Mouse (Mus musculus) lung, adult 18-20 months (tissue): ENCODE measurements at regions not wholly inside any gene's neighbourhood (a gene's known extent, or its start where the extent isn't known, plus 50 kb on each side); places are given as distances from the start of the nearest gene placed in this dataset.

Experiments
- DNase-seq, 2 experiments: peaks; one replicate each; pipeline ENCODE4 v3.0.0; 2022; ENCODE audit warnings: mixed read lengths in 2 of 2

- peak in 1 of 2 experiments; percentile 1 for DNase-seq
These were observed 332.4 kb upstream of the Tet2 start for GRCm38 (mm10) chr3:133877310-133877709.

- no peak for DNase-seq
These were observed 335.7 kb upstream of the Tet2 start for GRCm38 (mm10) chr3:133880626-133881025.

- DNase-seq: no peak
These were observed 334.4 kb upstream of the Cxxc4 start for GRCm38 (mm10) chr3:133901931-133902330.

GRCm38 (mm10) chr3:133922200-133922599 lies 314.1 kb upstream of the Cxxc4 start:
- DNase-seq: no peak

GRCm38 (mm10) chr3:133965322-133965721 lies 271.0 kb upstream of the Cxxc4 start:
- DNase-seq: no peak

- no peak for DNase-seq
These were observed 268.1 kb upstream of the Cxxc4 start for GRCm38 (mm10) chr3:133968176-133968575.

- no peak for DNase-seq
These were observed 263.5 kb upstream of the Cxxc4 start for GRCm38 (mm10) chr3:133972774-133973173.

GRCm38 (mm10) chr3:133987681-133988080 lies 248.6 kb upstream of the Cxxc4 start:
- DNase-seq: no peak

- DNase-seq: no peak
These were observed 242.3 kb upstream of the Cxxc4 start for GRCm38 (mm10) chr3:133993971-133994370.

- DNase-seq: no peak
These were observed 236.3 kb upstream of the Cxxc4 start for GRCm38 (mm10) chr3:133999965-134000364.

- no peak for DNase-seq
These were observed 235.7 kb upstream of the Cxxc4 start for GRCm38 (mm10) chr3:134000595-134000994.

- DNase-seq: no peak
These were observed 221.5 kb upstream of the Cxxc4 start for GRCm38 (mm10) chr3:134014805-134015204.

GRCm38 (mm10) chr3:134015412-134015811 lies 220.9 kb upstream of the Cxxc4 start:
- no peak for DNase-seq

- DNase-seq: no peak
These were observed 202.4 kb upstream of the Cxxc4 start for GRCm38 (mm10) chr3:134033862-134034261.

GRCm38 (mm10) chr3:134036310-134036934 lies 199.9 kb upstream of the Cxxc4 start:
- no peak for DNase-seq

GRCm38 (mm10) chr3:134050649-134051048 lies 185.6 kb upstream of the Cxxc4 start:
- DNase-seq: no peak

GRCm38 (mm10) chr3:134082461-134082860 lies 153.8 kb upstream of the Cxxc4 start:
- DNase-seq: no peak

- DNase-seq: no peak
These were observed 136.7 kb upstream of the Cxxc4 start for GRCm38 (mm10) chr3:134099471-134100125.

- no peak for DNase-seq
These were observed 134.0 kb upstream of the Cxxc4 start for GRCm38 (mm10) chr3:134102151-134102738.

- DNase-seq: no peak
These were observed 131.7 kb upstream of the Cxxc4 start for GRCm38 (mm10) chr3:134104625-134105024.

GRCm38 (mm10) chr3:134105112-134105511 lies 131.2 kb upstream of the Cxxc4 start:
- no peak for DNase-seq

- DNase-seq: no peak
These were observed 130.7 kb upstream of the Cxxc4 start for GRCm38 (mm10) chr3:134105567-134105966.

GRCm38 (mm10) chr3:134114501-134114900 lies 121.8 kb upstream of the Cxxc4 start:
- DNase-seq: no peak

GRCm38 (mm10) chr3:134115007-134115406 lies 121.3 kb upstream of the Cxxc4 start:
- no peak for DNase-seq
